Mouse (Mus musculus): Measurements from ENCODE around the gene Zfp536.
"Not testable (repeated sequence)": the region's sequence is repeated elsewhere in the genome, so short reads cannot be mapped to it uniquely, and the experiment has no call there.

Gene Zfp536

DNA sequence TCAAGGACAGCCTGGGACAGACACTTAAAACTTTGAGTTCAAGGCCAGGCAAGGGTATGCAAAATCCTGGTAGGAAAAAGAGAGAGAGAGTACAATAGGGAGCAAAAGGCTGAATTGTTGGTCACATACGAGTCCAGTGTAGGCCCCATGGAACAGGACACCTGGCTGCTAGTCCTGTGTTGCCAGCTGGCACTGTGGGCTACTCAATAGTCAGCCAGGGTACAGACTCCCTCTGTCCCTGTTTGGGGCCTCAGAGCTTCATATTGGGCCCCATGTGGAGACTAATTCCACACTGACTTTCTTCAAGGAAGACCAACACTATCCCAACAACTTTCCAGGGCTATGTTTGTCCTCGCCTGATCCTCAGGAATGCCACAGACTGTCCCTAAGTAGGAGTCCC is 87.1 kb downstream of the Zfp536 start:
- no peak for DNase-seq

DNA sequence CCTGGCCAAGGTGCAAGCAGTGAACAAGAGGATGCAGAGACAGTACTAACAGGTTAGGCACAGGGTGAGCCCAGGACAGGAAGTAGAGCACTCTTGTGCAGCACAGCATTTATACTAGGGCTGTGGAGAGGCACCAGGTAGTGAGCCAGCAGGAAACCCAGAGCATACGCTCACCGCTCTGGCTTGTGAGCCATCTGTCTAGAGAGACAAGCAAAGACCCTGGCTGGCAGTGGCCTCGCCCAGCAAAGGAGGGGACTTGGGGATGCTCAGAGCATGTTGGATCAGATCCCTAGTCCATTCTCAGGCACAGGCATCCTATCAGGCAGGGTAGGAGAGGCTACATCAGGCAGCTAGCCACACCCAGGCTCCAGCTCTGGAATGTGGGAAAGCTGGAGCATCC is 88.2 kb downstream of the Zfp536 start:
- DNase-seq: no peak

DNA sequence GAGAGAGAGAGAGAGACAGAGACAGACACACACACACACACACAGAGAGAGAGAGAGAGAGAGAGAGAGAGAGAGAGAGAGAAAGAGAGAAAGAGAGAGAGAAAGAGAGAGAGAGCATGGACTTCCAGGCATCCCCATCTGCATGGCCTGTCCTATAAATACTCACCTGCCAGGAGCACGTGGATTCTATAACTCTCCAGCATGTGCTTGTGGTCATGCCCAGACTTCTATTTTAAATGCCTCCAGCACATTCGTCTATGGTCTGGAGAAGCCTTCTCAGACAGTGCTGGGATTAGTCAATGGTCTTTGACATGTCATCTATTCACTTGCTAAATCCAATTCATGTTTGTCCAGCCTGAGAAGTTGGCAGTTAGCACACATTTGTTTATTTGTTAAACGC is 92.1 kb downstream of the Zfp536 start:
- DNase-seq: no peak

GRCm38 (mm10) chr7:37663676-37664365 is 109.6 kb downstream of the Zfp536 start:
- no peak for DNase-seq

DNA sequence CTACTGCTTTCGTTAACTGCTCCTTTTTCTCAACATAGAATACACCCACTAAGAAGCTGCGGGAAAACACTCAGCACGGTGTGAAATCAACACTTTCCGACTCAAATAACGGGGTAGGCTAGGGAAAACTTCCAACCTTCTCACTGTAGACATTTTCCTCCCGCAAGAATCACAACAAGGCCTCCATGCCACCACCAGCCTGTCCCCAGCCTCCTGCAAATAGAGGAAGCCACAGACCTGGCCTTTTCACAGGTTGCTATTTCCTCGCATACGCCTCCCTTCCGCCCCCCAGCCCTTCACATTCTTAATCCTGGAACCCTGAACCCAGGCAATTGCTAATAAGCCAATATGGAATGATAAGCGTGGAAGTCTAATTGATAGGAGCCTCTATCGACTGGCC is 124.8 kb downstream of the Zfp536 start:
- DNase-seq: no peak

DNA sequence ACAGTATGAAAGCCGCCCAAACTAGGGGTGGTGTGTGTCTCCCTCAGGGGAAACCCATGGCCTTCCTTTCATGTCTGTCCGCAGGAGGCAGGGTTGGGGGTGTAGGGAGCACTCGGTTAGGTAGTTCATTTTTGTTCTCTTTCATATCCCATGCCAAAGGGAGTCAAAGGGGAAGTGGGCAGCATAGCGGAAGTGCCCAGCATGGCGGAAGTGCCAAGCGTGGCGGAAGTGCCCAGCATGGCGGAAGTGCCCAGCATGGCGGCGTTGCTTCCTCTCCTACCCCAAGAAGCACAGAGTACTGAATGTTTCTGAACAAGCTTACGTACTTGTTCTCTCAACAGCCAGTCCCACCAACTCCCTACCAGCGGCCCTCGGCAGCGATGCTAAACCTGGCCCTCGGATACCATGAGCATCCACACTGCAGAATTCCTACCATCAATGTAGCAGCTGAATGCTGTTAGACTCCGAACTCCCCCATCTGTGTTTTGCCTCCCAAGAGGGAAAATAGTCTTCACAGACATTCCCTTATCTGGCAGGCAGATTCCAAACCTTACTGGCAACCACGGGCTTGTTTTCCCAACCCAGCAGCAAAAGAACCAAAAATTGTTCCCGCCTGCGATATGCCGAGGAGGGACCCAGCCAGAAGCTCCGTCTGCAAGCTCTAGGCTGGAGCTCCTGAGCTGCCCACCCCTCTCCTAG is 125.4 kb downstream of the Zfp536 start:
- DNase-seq: no peak

DNA sequence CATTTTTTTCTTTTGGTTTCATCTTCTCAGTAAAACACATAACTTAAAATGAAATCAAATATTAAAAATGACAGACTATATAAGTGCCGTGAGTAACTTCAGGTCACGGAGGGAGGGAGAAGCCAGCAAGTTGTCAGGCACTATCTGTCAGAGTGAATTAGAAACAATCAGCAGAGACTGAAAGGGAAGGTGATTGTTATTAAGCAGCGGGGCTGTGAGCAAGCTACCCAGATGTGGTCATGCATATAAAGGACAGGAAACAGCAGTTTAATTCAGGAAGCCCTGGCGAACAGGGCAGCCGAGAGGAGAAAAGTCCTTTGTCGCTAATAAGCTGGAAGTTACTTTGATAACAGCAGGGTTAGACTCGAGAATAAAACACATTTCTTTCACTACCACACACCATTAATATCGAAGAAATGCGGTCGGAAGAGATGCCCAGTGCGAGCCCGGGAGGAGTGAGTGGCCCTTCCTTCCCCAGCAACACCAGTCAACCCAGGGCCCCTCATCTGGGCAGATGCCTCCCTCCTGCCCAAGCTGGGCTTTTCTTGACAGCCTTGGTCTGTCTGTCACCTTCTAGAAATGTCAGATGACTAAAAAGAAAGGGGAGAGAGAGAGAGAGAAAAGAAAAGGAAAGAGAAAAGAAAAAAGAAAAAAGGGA is 133.6 kb downstream of the Zfp536 start:
- DNase-seq: peak; percentile 30

DNA sequence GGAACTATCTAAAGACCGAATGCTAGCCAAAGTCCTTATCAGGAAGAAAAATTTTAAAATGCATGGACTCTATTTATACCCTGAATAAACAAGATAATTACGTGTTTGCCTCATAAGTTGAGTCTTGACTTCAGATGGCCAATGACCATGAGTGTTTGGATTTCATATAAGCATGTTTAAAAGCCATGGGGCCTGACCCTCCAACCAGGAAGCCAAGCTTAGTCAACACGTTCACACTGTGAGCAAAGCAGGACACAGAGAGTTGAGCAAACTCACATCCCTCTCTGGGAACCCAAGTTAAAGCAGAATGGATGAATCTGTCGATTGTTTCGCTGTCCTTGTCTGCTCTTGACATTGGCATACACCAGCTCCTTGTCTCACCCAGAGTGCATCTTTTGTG is 138.6 kb downstream of the Zfp536 start:
- no peak for DNase-seq

DNA sequence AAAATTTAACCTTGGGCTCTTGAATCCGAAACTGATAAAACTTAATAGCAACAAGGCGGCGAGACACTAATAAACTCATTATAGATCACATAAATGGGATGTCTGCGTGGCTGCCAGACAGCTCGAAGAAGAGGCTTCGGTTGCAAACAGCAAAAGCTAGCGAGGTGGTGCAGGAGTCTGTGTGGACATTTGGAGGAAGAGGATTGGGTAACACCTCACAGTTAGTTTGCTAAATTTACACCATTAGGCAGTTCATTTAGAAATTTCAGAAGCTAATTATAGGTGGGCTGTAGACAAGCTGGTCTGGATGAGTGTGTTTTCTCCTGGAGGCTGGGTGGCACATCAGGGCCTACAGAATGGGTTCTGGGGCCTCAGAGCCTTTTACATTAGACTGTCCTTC is 143.0 kb downstream of the Zfp536 start:
- DNase-seq: no peak

- no peak for DNase-seq
Observed at GRCm38 (mm10) chr7:37627897-37628510, 145.4 kb downstream of the Zfp536 start.

DNA sequence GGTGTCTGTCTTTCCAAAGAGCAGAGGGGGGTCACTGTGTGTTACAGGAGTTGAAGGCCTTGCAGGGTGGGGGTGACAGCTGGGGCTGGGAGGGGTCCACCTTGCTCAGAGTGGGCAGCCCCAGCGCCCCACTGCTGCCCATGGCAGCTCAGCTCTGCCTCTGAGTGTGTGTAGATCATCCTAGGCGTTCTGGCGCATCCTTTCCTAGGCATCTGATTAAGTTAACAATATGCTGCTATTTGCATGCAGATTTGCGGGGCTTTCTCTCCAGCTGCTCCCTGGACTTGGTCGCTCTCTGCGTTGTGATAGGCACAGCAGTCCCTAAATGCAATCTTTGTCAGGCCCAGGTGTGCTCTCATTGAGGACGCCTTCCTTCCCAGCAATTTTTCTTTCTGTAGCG is 147.7 kb downstream of the Zfp536 start:
- peak; percentile 39 for DNase-seq

DNA sequence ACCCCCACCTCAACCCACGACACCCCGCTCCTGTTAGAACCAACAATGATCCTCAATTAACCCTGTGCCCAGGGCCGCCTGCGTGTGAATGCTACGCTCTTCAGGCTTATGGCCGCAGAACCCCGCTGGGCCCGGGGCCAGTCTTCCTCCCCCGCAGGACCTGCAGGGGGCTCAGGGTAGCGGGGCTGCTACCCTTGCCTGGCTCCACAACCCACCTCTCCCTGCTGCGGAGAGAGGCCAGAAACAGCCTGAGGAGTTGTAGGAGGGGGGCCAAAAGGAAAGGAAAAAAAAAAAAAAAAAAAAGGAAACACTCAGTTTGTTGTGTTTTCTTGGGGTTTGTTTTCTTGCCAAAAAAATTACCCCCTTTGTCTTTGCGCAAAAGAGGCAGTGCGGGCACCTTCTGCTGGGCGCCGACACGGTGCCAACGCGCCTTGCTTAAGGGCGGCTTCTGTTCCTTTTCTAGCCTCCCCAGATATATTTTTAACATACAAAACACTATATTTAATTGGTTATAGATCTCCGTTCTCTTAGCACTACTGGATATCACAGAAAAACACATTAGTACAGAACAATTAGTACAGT is 148.6 kb downstream of the Zfp536 start:
- peak; percentile 68 for DNase-seq

GRCm38 (mm10) chr7:37623903-37624758 is 149.3 kb downstream of the Zfp536 start:
- DNase-seq: peak; percentile 65

DNA sequence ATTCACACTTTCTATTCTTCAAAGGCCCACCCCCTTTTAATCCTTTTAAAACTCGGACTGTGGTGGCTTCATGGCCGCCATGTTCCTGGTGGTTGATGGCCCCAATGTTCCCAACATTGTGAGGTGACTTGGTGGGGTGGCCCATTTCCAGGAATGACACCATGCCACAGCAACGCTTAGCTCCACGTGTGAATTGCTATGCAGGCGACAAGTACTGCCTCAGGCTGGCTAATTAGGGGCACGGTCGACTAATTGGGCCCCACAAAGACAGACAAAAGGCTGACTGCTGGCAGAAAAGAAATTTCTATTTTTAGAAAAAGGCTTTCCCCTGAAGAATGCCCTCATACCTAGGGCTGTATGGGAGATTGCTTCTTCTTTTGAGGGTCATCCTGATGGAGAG is 154.2 kb downstream of the Zfp536 start:
- no peak for DNase-seq

- DNase-seq: no peak
Observed at GRCm38 (mm10) chr7:37617880-37618279, 155.6 kb downstream of the Zfp536 start.

DNA sequence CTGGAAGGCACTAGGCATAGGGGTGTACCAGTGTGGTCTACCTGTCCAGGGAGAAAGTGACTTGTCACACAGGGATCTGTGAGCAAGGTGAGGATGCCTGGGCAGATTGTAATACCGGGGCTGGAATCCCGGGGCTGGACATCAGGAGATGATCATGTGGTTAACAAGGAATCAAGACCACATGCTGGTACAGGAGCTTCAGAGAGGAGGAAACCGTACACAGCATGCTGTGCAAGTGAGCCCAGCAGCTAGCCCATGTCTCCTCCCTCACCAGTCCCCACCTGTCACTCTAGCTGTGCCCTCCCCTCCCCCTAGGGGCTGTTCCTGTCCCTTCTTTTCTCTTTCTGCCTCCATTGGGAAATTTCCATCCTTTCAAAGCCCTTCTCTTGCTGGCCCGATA is 157.5 kb downstream of the Zfp536 start:
- DNase-seq: no peak

- DNase-seq: no peak
Observed at GRCm38 (mm10) chr7:37614381-37614780, 159.1 kb downstream of the Zfp536 start.

DNA sequence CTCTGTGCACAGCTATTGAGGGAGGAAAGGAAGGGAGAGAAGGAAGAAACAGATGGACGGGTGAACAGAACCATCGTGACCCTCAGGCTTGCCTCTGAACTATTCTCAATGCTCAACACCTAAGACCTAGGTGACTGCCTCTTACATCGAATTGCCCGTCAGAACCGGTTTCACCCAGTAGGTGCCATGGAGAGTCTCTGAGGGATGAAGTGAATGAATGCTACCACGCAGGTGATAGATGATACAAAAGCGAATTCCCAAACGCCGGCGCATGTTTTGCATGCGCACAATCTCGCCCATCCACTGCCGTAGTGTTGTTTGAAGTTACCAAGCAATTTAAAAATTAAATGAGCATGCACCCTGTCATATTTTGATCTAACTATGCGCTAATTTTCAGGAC is 164.9 kb downstream of the Zfp536 start:
- no peak for DNase-seq

DNA sequence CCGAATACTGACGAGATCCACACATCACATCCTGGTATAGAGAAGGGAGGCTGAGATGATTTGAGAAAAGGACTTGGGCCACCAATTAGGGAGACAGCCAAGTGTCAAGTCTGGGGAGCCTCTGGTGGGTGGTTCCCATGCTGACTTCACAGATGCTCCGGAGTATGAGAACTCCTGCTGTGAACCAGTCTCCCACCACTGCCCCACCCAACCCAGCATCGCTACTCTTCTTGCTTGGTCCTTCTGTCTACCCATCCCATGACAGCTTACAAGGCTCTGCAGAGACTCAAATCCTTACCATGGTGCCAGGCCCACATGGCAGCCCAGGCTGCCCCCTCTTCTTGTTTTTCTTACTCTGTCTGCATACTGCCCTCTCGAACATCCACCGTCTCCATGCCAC is 165.5 kb downstream of the Zfp536 start:
- no peak for DNase-seq

GRCm38 (mm10) chr7:37606472-37606871 is 167.0 kb downstream of the Zfp536 start:
- no peak for DNase-seq

DNA sequence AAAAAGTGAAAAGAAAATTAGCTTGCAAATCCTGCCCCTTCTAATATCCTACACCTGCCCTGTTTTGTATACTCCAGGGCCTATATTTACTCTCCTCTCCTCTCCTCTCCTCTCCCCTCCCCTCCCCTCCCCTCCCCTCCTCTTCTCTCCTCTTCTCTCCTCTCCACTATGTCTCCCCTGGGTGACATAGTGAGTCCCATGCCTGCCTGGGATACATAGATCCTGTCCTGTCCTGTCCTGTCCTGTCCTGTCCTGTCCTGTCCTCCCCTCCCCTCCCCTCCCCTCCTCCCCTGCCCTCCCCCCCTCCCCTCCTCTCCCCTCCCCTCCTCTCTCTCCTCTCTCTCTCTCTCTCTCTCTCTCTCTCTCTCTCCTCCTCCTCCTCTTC is 169.9 kb downstream of the Zfp536 start:
- DNase-seq: not testable (repeated sequence)

GRCm38 (mm10) chr7:37602871-37603524 is 170.4 kb downstream of the Zfp536 start:
- peak; percentile 61 for DNase-seq

All from embryo, embryonic 11 days (tissue).